Mouse (Mus musculus) adrenal gland, adult 10 weeks (tissue): ENCODE measurements around the gene 4921511C20Rik. TPM values are rescaled to one million over a fixed set of nuclear protein-coding genes. Genes with fewer than 3 reads are reported as not detected.

Experiments used
- polyA plus RNA-seq: library from polyadenylated mRNA; stranded (reverse); fragments of 350-450 nt; fragmentation: Illumina TruSeq; extraction: RNeasy Lipid Tissue Mini Kit (QIAGEN cat#74804); gene quantifications from one replicate; pipeline ENCODE4 v1.2.3, GENCODE M21; 2014; ENCODE audit warnings: low read depth, low replicate concordance

The 4921511C20Rik gene
- not detected for polyA plus RNA-seq

DNA sequence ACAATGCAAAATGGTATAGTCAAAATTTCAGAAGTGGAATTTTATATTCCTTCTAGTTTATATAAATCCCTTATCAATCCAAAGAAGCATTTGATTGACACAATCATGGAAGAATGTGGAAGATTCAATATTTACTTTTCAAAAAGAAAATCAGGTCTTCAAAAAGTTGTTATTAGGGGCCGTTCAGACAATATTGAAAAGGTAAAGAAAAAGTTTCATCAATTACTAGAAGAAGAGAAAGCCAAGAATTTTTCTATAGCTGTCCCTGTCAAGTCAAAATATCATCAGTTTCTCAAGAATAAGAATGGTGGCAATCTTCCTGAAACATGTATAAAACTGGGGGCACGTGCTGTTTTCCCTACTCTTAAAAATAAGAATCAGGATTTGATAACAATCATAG, at the start of gene 4921511C20Rik:
Gene 4921511C20Rik, plus strand, starts transcription at position 301 of the 400 bp plus-strand sequence.

